18 mouse cellular contexts compared by ENCODE assay signal in the genomic region with DNA sequence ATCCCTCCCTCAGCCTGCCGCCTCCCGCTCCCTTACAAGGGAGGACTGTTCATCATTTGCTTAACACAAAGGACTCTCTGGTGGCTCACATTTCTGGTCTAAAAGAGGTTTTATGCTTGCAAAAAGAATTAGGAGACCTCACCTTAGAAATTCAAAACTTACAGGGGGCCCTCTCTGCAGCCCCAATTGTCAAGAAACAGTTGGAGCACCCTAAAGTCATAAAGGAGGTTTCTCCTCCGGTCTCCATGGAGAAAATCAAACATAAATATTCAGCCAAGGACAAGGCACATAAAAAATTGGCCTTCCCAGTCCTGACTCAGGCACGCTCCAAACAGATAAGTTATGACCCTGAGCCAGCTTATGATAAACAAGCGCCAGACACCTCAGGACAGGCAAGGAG. TPM values are rescaled to one million over a fixed set of nuclear protein-coding genes. Genes with fewer than 3 reads are reported as not detected.
DNase-seq lines count a peak whose midpoint lies in the region.
"Had no signal": no experiment of that assay in that cellular context is flagged by ENCODE, and none has a peak within 500 bp of the region (broad histone marks: within the 10 kb centered on the region; RNA-seq: fewer than 3 reads in every experiment).

No protein-coding gene starts in this region.

- DNase-seq in 3134 (ENCODE audit: extremely low read depth, insufficient read length, low spot score) (peak; percentile 24), 3T3-L1 (ENCODE audit: low read depth, low spot score) (peak; percentile 63), NIH3T3 (ENCODE audit: low read depth) (peak; percentile 60)
- peak; percentile 26 for DNase-seq in adrenal gland, postnatal 14 days
- DNase-seq in spleen, adult 12 weeks (ENCODE audit: low spot score), result no peak
- no peak for DNase-seq in neural tube, embryonic 10.5 days (ENCODE audit: extremely low spot score, low spot score)
- DNase-seq in embryo, embryonic 11 days, result no peak
- DNase-seq: cerebellum, adult 18-20 months; cerebellum, postnatal 14 days; forebrain, postnatal 0 days; gastrocnemius, adult 2 months; gastrocnemius, postnatal 25 days; kidney, adult 18-20 months had no signal

RNA-seq across cellular contexts. Expression of a gene that starts 31.9 kb away (rescaled TPM):
- 0.07 and 0.08 TPM in 2 replicates for total RNA-seq in adrenal gland, postnatal 14 days (2021)
- total RNA-seq: common myeloid progenitor, adult 5-6 weeks; ES-E14; forebrain, postnatal 0 days; gastrocnemius, adult 2 months; gastrocnemius, postnatal 25 days; granulocyte monocyte progenitor cell, adult 5-6 weeks; heart, adult 8-10 months; heart, postnatal 25 days had no signal

Comparison
In these comparisons a context has a peak if more than half of its experiments do, and no peak if none do; other contexts are left out.
1. DNase-seq: peak in 3134 (single experiment), 3T3-L1 (single experiment), NIH3T3 (single experiment) and adrenal gland, postnatal 14 days (single experiment); none in spleen, adult 12 weeks (single experiment), neural tube, embryonic 10.5 days (single experiment) and embryo, embryonic 11 days (single experiment).